Mouse (Mus musculus) bone marrow, adult 2 months (tissue): ENCODE measurements around the gene Azin2.

ENCODE experiments used
- CTCF ChIP-seq: fragments of 200-500 bp; IDR thresholded peaks from 2 replicates; pipeline ENCODE4 v1.5.1; 2011; ENCODE audit warnings: low read length, control low read depth; ENCODE audit not compliant: control insufficient read depth, insufficient read depth
- POLR2A ChIP-seq: fragments of 200-500 bp; IDR thresholded peaks from 2 replicates; pipeline ENCODE4 v1.6.1; 2011; ENCODE audit warnings: low read depth, mild to moderate bottlenecking, control low read depth, low read length, borderline replicate concordance; ENCODE audit not compliant: control insufficient read depth

DNA sequence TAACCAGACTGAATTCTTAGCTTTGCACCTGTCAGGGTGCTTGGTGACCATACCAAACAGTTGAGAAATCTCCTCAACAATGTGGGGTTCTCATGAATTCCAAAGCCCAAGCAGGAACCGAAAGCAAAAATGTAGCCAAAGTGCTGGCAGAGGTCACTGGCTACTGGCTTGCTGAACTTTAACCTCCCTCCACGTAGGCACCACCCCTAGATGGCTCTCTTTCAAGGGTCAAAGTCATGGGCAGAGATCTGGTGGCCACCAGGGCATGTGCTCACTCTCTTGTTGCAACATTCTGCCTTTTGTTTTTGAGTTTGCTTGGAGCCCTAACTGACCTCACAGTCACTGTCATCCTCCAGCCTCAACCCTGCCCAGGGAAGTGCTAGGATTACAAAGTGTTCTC lies 21.4 kb upstream of the Azin2 start:
- TF ChIP-seq POLR2A (no peak), CTCF (no peak)
